Mouse (Mus musculus): ENCODE results near the gene Mtrf1l. TPM values are rescaled to one million over a fixed set of nuclear protein-coding genes. Genes with fewer than 3 reads are reported as not detected.

The Mtrf1l gene
- polyA plus RNA-seq, 1 experiment from 2014 or later, result 7.3 TPM

Other genes with a start within 250 kb of the Mtrf1l start
- gene Myct1, start 230.1 kb downstream of the Mtrf1l start, polyA plus RNA-seq (2018), result 0.14 TPM in 1 of 3 replicates, not detected in the others
- not detected in 3 replicates for gene Vip, start 184.7 kb downstream of the Mtrf1l start, polyA plus RNA-seq (2018)
- 2.5 to 10.0 TPM (median 6.6 TPM) in 3 replicates for gene Fbxo5, start 18.3 kb downstream of the Mtrf1l start, polyA plus RNA-seq (2018)
- gene Rgs17, start 98.5 kb upstream of the Mtrf1l start, polyA plus RNA-seq (2018), result not detected in 3 replicates

Measured in macrophage (primary cell).